Mouse (Mus musculus): Measurements from ENCODE around the gene 1500011B03Rik. TPM values are rescaled to one million over a fixed set of nuclear protein-coding genes. Genes with fewer than 3 reads are reported as not detected.
A peak's percentile ranks its signal among the peaks of the same experiment; 100 is the strongest.

1500011B03Rik gene
- polyA plus RNA-seq, 1 experiment from 2014 or later: 250 TPM

GRCm38 (mm10) chr5:114767185-114767584, 56.1 kb downstream of the 1500011B03Rik start:
- Histone ChIP-seq H3K4me2 (ENCODE audit: low read length) (no peak overlapping the region), H3K4me3 (replicated peaks; ENCODE audit: low read length) (no peak overlapping the region), H3K9ac (replicated peaks; ENCODE audit: low read depth, low read length) (no peak overlapping the region), H3K9me3 (ENCODE audit: control insufficient read depth, low read length) (no peaks in the 10 kb centered on the region), H3K36me3 (ENCODE audit: control insufficient read depth, insufficient read depth) (peaks cover 13% of the 10 kb centered on the region), H3K27ac (ENCODE audit: low read length) (no peak overlapping the region), H3K4me1 (replicated peaks; ENCODE audit: control insufficient read depth, insufficient read depth, low read length) (peaks cover 8% of the 10 kb centered on the region), H3K27me3 (replicated peaks; ENCODE audit: control insufficient read depth, insufficient read depth, low read length) (no peaks in the 10 kb centered on the region)
- WGBS: 75% methylated on average over 7 of the region's 7 CpGs
- ATAC-seq: no peak

GRCm38 (mm10) chr5:114766686-114767085, 56.6 kb downstream of the 1500011B03Rik start:
- no peak overlapping the region for H3K4me2 ChIP-seq (ENCODE audit: low read length)
- H3K9me3 ChIP-seq (ENCODE audit: control insufficient read depth, low read length): no peaks in the 10 kb centered on the region
- no peak overlapping the region for H3K9ac ChIP-seq (replicated peaks; ENCODE audit: low read depth, low read length)
- peaks cover 4% of the 10 kb centered on the region for H3K4me1 ChIP-seq (replicated peaks; ENCODE audit: control insufficient read depth, insufficient read depth, low read length)
- H3K27ac ChIP-seq (ENCODE audit: low read length): no peak overlapping the region
- no peak overlapping the region for H3K4me3 ChIP-seq (replicated peaks; ENCODE audit: low read length)
- H3K27me3 ChIP-seq (replicated peaks; ENCODE audit: control insufficient read depth, insufficient read depth, low read length): no peaks in the 10 kb centered on the region
- 93% methylated on average over 8 of the region's 8 CpGs for WGBS
- ATAC-seq: no peak
- H3K36me3 ChIP-seq (ENCODE audit: control insufficient read depth, insufficient read depth): peaks cover 15% of the 10 kb centered on the region

- WGBS: 86% methylated on average over 18 of the region's 18 CpGs
- H3K27me3 ChIP-seq (replicated peaks; ENCODE audit: control insufficient read depth, insufficient read depth, low read length): no peaks in the 10 kb centered on the region
- H3K36me3 ChIP-seq (ENCODE audit: control insufficient read depth, insufficient read depth): peaks cover 15% of the 10 kb centered on the region
- no peak overlapping the region for H3K27ac ChIP-seq (ENCODE audit: low read length)
- H3K9me3 ChIP-seq (ENCODE audit: control insufficient read depth, low read length): no peaks in the 10 kb centered on the region
- ATAC-seq: no peak
- H3K4me3 ChIP-seq (replicated peaks; ENCODE audit: low read length): no peak overlapping the region
- H3K4me2 ChIP-seq (ENCODE audit: low read length): no peak overlapping the region
- no peak overlapping the region for H3K9ac ChIP-seq (replicated peaks; ENCODE audit: low read depth, low read length)
- no peaks in the 10 kb centered on the region; the same call in 1 of the 2 replicates for H3K4me1 ChIP-seq (replicated peaks; ENCODE audit: control insufficient read depth, insufficient read depth, low read length)
Measured at GRCm38 (mm10) chr5:114764812-114765735, 58.2 kb downstream of the 1500011B03Rik start.

- no peak for ATAC-seq
- 93% methylated on average over 8 of the region's 8 CpGs for WGBS
Measured at GRCm38 (mm10) chr5:114761980-114762379, 61.3 kb downstream of the 1500011B03Rik start.

GRCm38 (mm10) chr5:114759536-114760090, 63.7 kb downstream of the 1500011B03Rik start:
- Histone ChIP-seq H3K9ac (replicated peaks; ENCODE audit: low read depth, low read length) (no peak overlapping the region), H3K4me2 (ENCODE audit: low read length) (no peak overlapping the region), H3K4me3 (replicated peaks; ENCODE audit: low read length) (no peak overlapping the region), H3K27me3 (replicated peaks; ENCODE audit: control insufficient read depth, insufficient read depth, low read length) (no peaks in the 10 kb centered on the region), H3K27ac (ENCODE audit: low read length) (no peak overlapping the region), H3K36me3 (ENCODE audit: control insufficient read depth, insufficient read depth) (peaks cover 13% of the 10 kb centered on the region), H3K9me3 (ENCODE audit: control insufficient read depth, low read length) (no peaks in the 10 kb centered on the region), H3K4me1 (replicated peaks; ENCODE audit: control insufficient read depth, insufficient read depth, low read length) (no peaks in the 10 kb centered on the region)
- WGBS: 92% methylated on average over 5 of the region's 5 CpGs
- ATAC-seq: no peak

More at GRCm38 (mm10) chr5:114761980-114762379, 61.3 kb downstream of the 1500011B03Rik start:
- no peak overlapping the region for H3K4me3 ChIP-seq (replicated peaks; ENCODE audit: low read length)
- H3K36me3 ChIP-seq (ENCODE audit: control insufficient read depth, insufficient read depth): peaks cover 15% of the 10 kb centered on the region
- H3K9me3 ChIP-seq (ENCODE audit: control insufficient read depth, low read length): no peaks in the 10 kb centered on the region
- no peak overlapping the region for H3K9ac ChIP-seq (replicated peaks; ENCODE audit: low read depth, low read length)
- H3K4me2 ChIP-seq (ENCODE audit: low read length): no peak overlapping the region
- H3K27ac ChIP-seq (ENCODE audit: low read length): no peak overlapping the region
- H3K27me3 ChIP-seq (replicated peaks; ENCODE audit: control insufficient read depth, insufficient read depth, low read length): no peaks in the 10 kb centered on the region
- no peaks in the 10 kb centered on the region for H3K4me1 ChIP-seq (replicated peaks; ENCODE audit: control insufficient read depth, insufficient read depth, low read length)

Small RNAs within 50 kb of the gene (microRNA-seq; reads per million reads assigned to microRNA genes)
- 3.9 reads per million, percentile 16 among the genes with 10 or more reads in this experiment for gene Mir6240

Other genes starting within 250 kb of the 1500011B03Rik start
- gene Trpv4, start 165.0 kb downstream of the 1500011B03Rik start, polyA plus RNA-seq (2015; fragmentation: Nextera tagmentation; extraction: Ambion mirVana): 0.75 and 1.2 TPM in 2 replicates
- gene Gltp, start 132.5 kb downstream of the 1500011B03Rik start, polyA plus RNA-seq (2015; fragmentation: Nextera tagmentation; extraction: Ambion mirVana): 30.8 and 32.9 TPM in 2 replicates
- gene Tchp, start 115.7 kb downstream of the 1500011B03Rik start, polyA plus RNA-seq (2015; fragmentation: Nextera tagmentation; extraction: Ambion mirVana): 12.7 and 16.0 TPM in 2 replicates
- gene Ankrd13a, start 48.8 kb downstream of the 1500011B03Rik start, polyA plus RNA-seq (2015; fragmentation: Nextera tagmentation; extraction: Ambion mirVana): 29.4 and 30.1 TPM in 2 replicates
- 53.9 and 58.5 TPM in 2 replicates for gene Git2, start 48.0 kb downstream of the 1500011B03Rik start, polyA plus RNA-seq (2015; fragmentation: Nextera tagmentation; extraction: Ambion mirVana)
- not detected in 2 replicates for gene 4930519G04Rik, start 30.2 kb upstream of the 1500011B03Rik start, polyA plus RNA-seq (2015; fragmentation: Nextera tagmentation; extraction: Ambion mirVana)
- 2.0 and 2.5 TPM in 2 replicates for gene Gm9936, start 35.2 kb upstream of the 1500011B03Rik start, polyA plus RNA-seq (2015; fragmentation: Nextera tagmentation; extraction: Ambion mirVana)
- gene Oasl2, start 73.5 kb upstream of the 1500011B03Rik start, polyA plus RNA-seq (2015; fragmentation: Nextera tagmentation; extraction: Ambion mirVana): 2.8 and 3.5 TPM in 2 replicates
- gene Oasl1, start 99.8 kb upstream of the 1500011B03Rik start, polyA plus RNA-seq (2015; fragmentation: Nextera tagmentation; extraction: Ambion mirVana): 0.39 and 0.41 TPM in 2 replicates
- gene 2210016L21Rik, start 118.7 kb upstream of the 1500011B03Rik start, polyA plus RNA-seq (2015; fragmentation: Nextera tagmentation; extraction: Ambion mirVana): 84.1 and 106 TPM in 2 replicates
- gene Hnf1a, start 147.6 kb upstream of the 1500011B03Rik start, polyA plus RNA-seq (2015; fragmentation: Nextera tagmentation; extraction: Ambion mirVana): 0.06 TPM in 1 of 2 replicates, not detected in the other
- gene Sppl3, start 187.7 kb upstream of the 1500011B03Rik start, polyA plus RNA-seq (2015; fragmentation: Nextera tagmentation; extraction: Ambion mirVana): 16.5 and 16.6 TPM in 2 replicates

Data from forebrain, embryonic 16.5 days (tissue).